Mouse (Mus musculus) lung, postnatal 0 days (tissue): Measurements from ENCODE around the gene Ankrd40. TPM values are rescaled to one million over a fixed set of nuclear protein-coding genes. Genes with fewer than 3 reads are reported as not detected.

ENCODE experiments used
- ATAC-seq: fragments of 200-750 bp; cut with Nextera tagmentation; 2 replicates; pipeline ENCODE4 v1.8.0; 2017; ENCODE audit warnings: moderate library complexity
- DNase-seq: peaks from one replicate; pipeline ENCODE4 v3.0.0-alpha.2; 2016; ENCODE audit warnings: low spot score
- H3K27ac ChIP-seq: fragments of 300-500 bp; sonication (generic); 2 replicates; pipeline ENCODE4 v1.5.1; 2014; ENCODE audit warnings: antibody characterized with exemption, mild to moderate bottlenecking, low read length, mixed read lengths
- H3K27me3 ChIP-seq: fragments of 300-500 bp; sonication (generic); replicated peaks from 2 replicates; pipeline ENCODE4 v1.6.1; 2014; ENCODE audit warnings: low read length, mixed read lengths; ENCODE audit not compliant: insufficient read depth
- H3K36me3 ChIP-seq: fragments of 300-500 bp; sonication (generic); 2 replicates; pipeline ENCODE4 v1.6.1; 2014; ENCODE audit warnings: low read length, mixed read lengths; ENCODE audit not compliant: insufficient read depth
- H3K4me1 ChIP-seq: fragments of 300-500 bp; sonication (generic); 2 replicates; pipeline ENCODE4 v1.6.1; 2014; ENCODE audit warnings: antibody characterized with exemption, low read depth, low read length, mixed read lengths; ENCODE audit not compliant: insufficient read depth
- H3K4me2 ChIP-seq: fragments of 300-500 bp; sonication (generic); replicated peaks from 2 replicates; pipeline ENCODE4 v1.6.1; 2014; ENCODE audit warnings: low read depth, mild to moderate bottlenecking, low read length, moderate library complexity, mixed read lengths
- H3K4me3 ChIP-seq: fragments of 300-500 bp; sonication (generic); 2 replicates; pipeline ENCODE4 v1.5.1; 2014; ENCODE audit warnings: low read depth, low read length
- H3K9ac ChIP-seq: fragments of 300-500 bp; sonication (generic); replicated peaks from 2 replicates; pipeline ENCODE4 v1.6.1; 2014; ENCODE audit warnings: low read depth, mild to moderate bottlenecking
- H3K9me3 ChIP-seq: fragments of 300-500 bp; sonication (generic); 2 replicates; pipeline ENCODE4 v1.6.1; 2016; ENCODE audit warnings: low read length, mixed read lengths
- CTCF ChIP-seq: IDR thresholded peaks from 2 replicates; pipeline ENCODE4 v1.5.1; 2016; ENCODE audit warnings: antibody characterized with exemption, mild to moderate bottlenecking
- EP300 ChIP-seq: IDR thresholded peaks from 2 replicates; pipeline ENCODE4 v1.6.1; 2016; ENCODE audit warnings: antibody characterized with exemption, mild to moderate bottlenecking, control low read depth
- WGBS: fragments of 180-500 bp; shearing (Covaris S2); extraction: QIAGEN DNeasy Blood & Tissue Kit; methylation state at CpG from one replicate; pipeline ENCODE4 v1.1.7; 2014; 5-methylcytosine and 5-hydroxymethylcytosine counted together
- polyA plus RNA-seq: library from polyadenylated mRNA; unstranded; fragments of >200 nt; fragmentation: Nextera tagmentation; extraction: Ambion mirVana; gene quantifications from 2 replicates; pipeline ENCODE4 v1.2.1, GENCODE M21; 2015

The Ankrd40 gene
- polyA plus RNA-seq, 1 experiment from 2014 or later: 33.3 TPM

DNA sequence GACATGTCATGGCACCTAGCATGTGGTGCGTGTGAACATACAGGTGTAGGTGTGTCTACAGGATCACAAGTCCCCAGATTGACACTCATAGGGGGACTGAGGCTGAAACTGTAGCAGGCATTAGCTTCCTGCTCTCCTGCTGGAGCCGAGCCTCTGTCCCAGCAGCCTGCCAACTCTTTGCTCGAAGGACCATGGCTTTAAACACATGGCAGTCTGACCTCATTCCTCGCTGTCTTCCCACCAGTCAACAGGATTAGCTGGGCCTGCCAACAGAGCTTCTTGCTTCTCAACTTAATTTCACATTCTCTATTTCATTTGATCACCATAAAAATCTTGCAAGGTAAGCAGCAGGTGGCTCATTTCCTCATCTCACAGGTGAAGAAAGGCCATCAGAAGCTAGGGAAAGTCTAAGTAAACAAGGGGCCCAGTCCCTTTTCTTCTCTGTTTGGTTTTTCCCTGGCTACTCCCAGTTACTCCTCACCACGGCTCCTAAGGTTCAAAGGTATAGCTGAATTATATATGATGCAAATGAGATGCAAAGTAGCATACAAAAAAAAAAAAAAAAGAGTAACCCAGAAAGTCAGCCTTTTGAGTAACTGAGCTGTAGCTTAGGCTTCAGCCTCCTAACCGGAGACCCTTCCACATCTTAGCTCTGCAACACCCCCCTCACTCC is 62.1 kb downstream of the Ankrd40 start:
- Histone ChIP-seq H3K27ac (no peak overlapping the region), H3K9ac (no peak overlapping the region), H3K27me3 (no peaks in the 10 kb centered on the region), H3K4me2 (no peak overlapping the region), H3K9me3 (no peaks in the 10 kb centered on the region), H3K4me3 (no peak overlapping the region), H3K4me1 (peaks cover 5% of the 10 kb centered on the region; the same call in 1 of the 2 replicates), H3K36me3 (no peaks in the 10 kb centered on the region)
- no peak for TF ChIP-seq CTCF
- TF ChIP-seq EP300: no peak
- DNase-seq: no peak
- WGBS: 52% methylated on average over 6 of the region's 6 CpGs
- ATAC-seq: no peak

DNA sequence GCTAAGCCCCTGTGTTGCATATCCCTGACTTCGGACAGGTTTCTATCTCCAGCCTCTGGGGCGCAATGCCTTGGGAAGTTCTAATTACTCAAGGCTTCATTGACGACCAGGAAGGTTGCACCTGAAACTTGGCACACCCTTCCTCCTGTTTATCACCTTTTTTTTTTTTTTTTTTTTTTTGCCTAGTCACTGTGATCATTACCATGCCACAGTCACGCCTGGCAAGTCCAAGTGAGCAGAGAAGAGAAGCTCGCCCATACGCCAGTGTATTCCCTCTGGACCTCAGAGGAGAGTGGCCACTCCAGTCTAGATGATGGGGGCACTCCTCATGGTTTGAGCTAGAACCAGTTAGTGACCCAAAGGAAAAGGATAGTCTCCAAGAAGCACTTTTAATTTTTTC is 63.0 kb downstream of the Ankrd40 start:
- ATAC-seq (no peak), DNase-seq (no peak)
- Histone ChIP-seq H3K27ac (no peak overlapping the region), H3K4me1 (peaks cover under 1% of the 10 kb centered on the region; the same call in 1 of the 2 replicates), H3K9me3 (no peaks in the 10 kb centered on the region), H3K36me3 (no peaks in the 10 kb centered on the region), H3K27me3 (no peaks in the 10 kb centered on the region), H3K4me2 (no peak overlapping the region), H3K4me3 (no peak overlapping the region), H3K9ac (no peak overlapping the region)
- TF ChIP-seq CTCF (no peak), EP300 (no peak)
- WGBS: 79% methylated on average over 6 of the region's 6 CpGs

Other genes starting within 250 kb of the Ankrd40 start
- gene Tob1, start 116.5 kb upstream of the Ankrd40 start, polyA plus RNA-seq: 43.9 and 46.0 TPM in 2 replicates
- gene Wfikkn2, start 82.0 kb upstream of the Ankrd40 start, polyA plus RNA-seq: 0.46 and 0.60 TPM in 2 replicates
- not detected in 2 replicates for gene Gm21885, start 46.1 kb upstream of the Ankrd40 start, polyA plus RNA-seq
- 79.4 and 84.0 TPM in 2 replicates for gene Luc7l3, start 6.0 kb upstream of the Ankrd40 start, polyA plus RNA-seq
- 8.7 and 10.4 TPM in 2 replicates for gene Abcc3, start 65.0 kb downstream of the Ankrd40 start, polyA plus RNA-seq
- 1.4 and 3.1 TPM in 2 replicates for gene Cacna1g, start 146.2 kb downstream of the Ankrd40 start, polyA plus RNA-seq
- 0.14 TPM in 1 of 2 replicates, not detected in the other for gene Spata20, start 158.2 kb downstream of the Ankrd40 start, polyA plus RNA-seq
- gene Epn3, start 172.0 kb downstream of the Ankrd40 start, polyA plus RNA-seq: 33.2 and 34.5 TPM in 2 replicates
- 3.1 and 4.7 TPM in 2 replicates for gene Mycbpap, start 193.7 kb downstream of the Ankrd40 start, polyA plus RNA-seq
- 1.6 and 2.3 TPM in 2 replicates for gene Rsad1, start 221.3 kb downstream of the Ankrd40 start, polyA plus RNA-seq
- gene Chad, start 237.0 kb downstream of the Ankrd40 start, polyA plus RNA-seq: 23.9 and 29.0 TPM in 2 replicates